Mouse (Mus musculus) midbrain, embryonic 10.5 days (tissue): ENCODE measurements around the gene Mkrn2os. TPM values are rescaled to one million over a fixed set of nuclear protein-coding genes. Genes with fewer than 3 reads are reported as not detected.
"Not testable (repeated sequence)": the region's sequence is repeated elsewhere in the genome, so short reads cannot be mapped to it uniquely, and the experiment has no call there.

ENCODE experiments used
- DNase-seq: peaks from one replicate; pipeline ENCODE4 v3.0.0-alpha.2; 2017; ENCODE audit warnings: low spot score
- H3K27ac ChIP-seq: fragments of 300-500 bp; sonication (generic); replicated peaks from 2 replicates; pipeline ENCODE4 v1.5.1; 2016; ENCODE audit warnings: mild to moderate bottlenecking
- H3K27me3 ChIP-seq: fragments of 300-500 bp; sonication (generic); 2 replicates; pipeline ENCODE4 v1.6.1; 2016; ENCODE audit warnings: low read depth, mild to moderate bottlenecking; ENCODE audit not compliant: poor library complexity, severe bottlenecking
- H3K36me3 ChIP-seq: fragments of 300-500 bp; sonication (generic); 2 replicates; pipeline ENCODE4 v1.6.1; 2016; ENCODE audit warnings: mild to moderate bottlenecking, moderate library complexity
- H3K4me1 ChIP-seq: fragments of 300-500 bp; sonication (generic); 2 replicates; pipeline ENCODE4 v1.6.1; 2016
- H3K4me3 ChIP-seq: fragments of 300-500 bp; sonication (generic); 2 replicates; pipeline ENCODE4 v1.5.1; 2016; ENCODE audit warnings: mild to moderate bottlenecking, moderate library complexity
- H3K9me3 ChIP-seq: fragments of 300-500 bp; sonication (generic); replicated peaks from 2 replicates; pipeline ENCODE4 v1.6.1; 2016; ENCODE audit warnings: mild to moderate bottlenecking
- WGBS: fragments of 180-500 bp; shearing (Covaris S2); methylation state at CpG from one replicate; pipeline ENCODE4 v1.1.7; 2016; 5-methylcytosine and 5-hydroxymethylcytosine counted together
- polyA plus RNA-seq: library from polyadenylated mRNA; unstranded; fragments of >200 nt; fragmentation: Nextera tagmentation; extraction: Ambion mirVana; gene quantifications from 2 replicates; pipeline ENCODE4 v1.2.1, GENCODE M21; 2016

The Mkrn2os gene
- polyA plus RNA-seq: 0.10 and 0.15 TPM in 2 replicates

- no peak for DNase-seq
- no peaks in the 10 kb centered on the region for H3K36me3 ChIP-seq
- no peak within 1 kb of the TSS for H3K4me3 ChIP-seq
- no peaks in the 10 kb centered on the region for H3K4me1 ChIP-seq
- H3K9me3 ChIP-seq: no peaks in the 10 kb centered on the region
- WGBS: 73% methylated on average over 5 of the region's 5 CpGs
- no peak within 1 kb of the TSS for H3K27ac ChIP-seq
- H3K27me3 ChIP-seq: no peaks in the 10 kb centered on the region
Measured at GRCm38 (mm10) chr6:115592458-115592857, at the start of gene Mkrn2os. Gene Mkrn2os (minus strand): TSS chr6:115592576.

GRCm38 (mm10) chr6:115638188-115638587 lies 45.8 kb upstream of the Mkrn2os start:
- H3K4me3 ChIP-seq, DNase-seq, H3K4me1 ChIP-seq, H3K9me3 ChIP-seq, H3K27me3 ChIP-seq, H3K27ac ChIP-seq: not testable (repeated sequence)
- 97% methylated on average over 7 of the region's 7 CpGs for WGBS
- peaks cover 92% of the 10 kb centered on the region for H3K36me3 ChIP-seq

GRCm38 (mm10) chr6:115634015-115634414 lies 41.6 kb upstream of the Mkrn2os start:
- DNase-seq: no peak
- Histone ChIP-seq H3K4me3 (no peak overlapping the region), H3K27ac (no peak overlapping the region), H3K36me3 (peaks cover 99% of the 10 kb centered on the region), H3K27me3 (no peaks in the 10 kb centered on the region), H3K9me3 (no peaks in the 10 kb centered on the region), H3K4me1 (no peaks in the 10 kb centered on the region)
- WGBS: 96% methylated on average over 2 of the region's 2 CpGs

- Histone ChIP-seq H3K4me1 (no peaks in the 10 kb centered on the region), H3K4me3 (no peak overlapping the region), H3K27ac (no peak overlapping the region), H3K27me3 (no peaks in the 10 kb centered on the region), H3K36me3 (peaks cover 100% of the 10 kb centered on the region), H3K9me3 (no peaks in the 10 kb centered on the region)
- DNase-seq: no peak
- 88% methylated on average over 3 of the region's 3 CpGs for WGBS
Measured at GRCm38 (mm10) chr6:115631056-115631795, 38.9 kb upstream of the Mkrn2os start.

- H3K4me3 ChIP-seq: no peak overlapping the region
- no peaks in the 10 kb centered on the region for H3K4me1 ChIP-seq
- H3K36me3 ChIP-seq: peaks cover 100% of the 10 kb centered on the region
- no peak for DNase-seq
- H3K27ac ChIP-seq: no peak overlapping the region
- H3K27me3 ChIP-seq: no peaks in the 10 kb centered on the region
- 92% methylated on average over 5 of the region's 5 CpGs for WGBS
- H3K9me3 ChIP-seq: no peaks in the 10 kb centered on the region
Measured at GRCm38 (mm10) chr6:115626121-115626520, 33.7 kb upstream of the Mkrn2os start.

GRCm38 (mm10) chr6:115620942-115621341 lies 28.6 kb upstream of the Mkrn2os start:
- H3K27me3 ChIP-seq: no peaks in the 10 kb centered on the region
- no peak for DNase-seq
- 95% methylated on average over 1 of the region's 1 CpGs for WGBS
- no peaks in the 10 kb centered on the region for H3K4me1 ChIP-seq
- H3K36me3 ChIP-seq: peaks cover 100% of the 10 kb centered on the region
- H3K9me3 ChIP-seq: no peaks in the 10 kb centered on the region
- no peak overlapping the region for H3K4me3 ChIP-seq
- H3K27ac ChIP-seq: no peak overlapping the region

- no peak for DNase-seq
- peaks cover 100% of the 10 kb centered on the region for H3K36me3 ChIP-seq
- H3K4me3 ChIP-seq: no peak overlapping the region
- WGBS: 85% methylated on average over 10 of the region's 10 CpGs
- H3K4me1 ChIP-seq: no peaks in the 10 kb centered on the region
- H3K27me3 ChIP-seq: no peaks in the 10 kb centered on the region
- no peak overlapping the region for H3K27ac ChIP-seq
- H3K9me3 ChIP-seq: no peaks in the 10 kb centered on the region
Measured at GRCm38 (mm10) chr6:115619818-115620217, 27.4 kb upstream of the Mkrn2os start.

- Histone ChIP-seq H3K27ac (no peak overlapping the region), H3K9me3 (no peaks in the 10 kb centered on the region), H3K36me3 (peaks cover 100% of the 10 kb centered on the region), H3K4me1 (no peaks in the 10 kb centered on the region), H3K4me3 (no peak overlapping the region), H3K27me3 (no peaks in the 10 kb centered on the region)
- 92% methylated on average over 3 of the region's 3 CpGs for WGBS
- DNase-seq: no peak
Measured at GRCm38 (mm10) chr6:115615983-115616382, 23.6 kb upstream of the Mkrn2os start.

GRCm38 (mm10) chr6:115613793-115614192 lies 21.4 kb upstream of the Mkrn2os start:
- no peak for DNase-seq
- no peak overlapping the region for H3K4me3 ChIP-seq
- no peaks in the 10 kb centered on the region for H3K4me1 ChIP-seq
- H3K36me3 ChIP-seq: peaks cover 94% of the 10 kb centered on the region
- no peaks in the 10 kb centered on the region for H3K27me3 ChIP-seq
- H3K9me3 ChIP-seq: no peaks in the 10 kb centered on the region
- no peak overlapping the region for H3K27ac ChIP-seq

- WGBS: 94% methylated on average over 5 of the region's 5 CpGs
- Histone ChIP-seq H3K4me1 (peaks cover 8% of the 10 kb centered on the region; the same call in 1 of the 2 replicates), H3K9me3 (no peaks in the 10 kb centered on the region), H3K36me3 (peaks cover 60% of the 10 kb centered on the region), H3K4me3 (no peak overlapping the region), H3K27me3 (no peaks in the 10 kb centered on the region), H3K27ac (no peak overlapping the region)
- DNase-seq: no peak
Measured at GRCm38 (mm10) chr6:115610301-115610700, 17.9 kb upstream of the Mkrn2os start.

GRCm38 (mm10) chr6:115609121-115609520 lies 16.7 kb upstream of the Mkrn2os start:
- Histone ChIP-seq H3K27me3 (no peaks in the 10 kb centered on the region), H3K4me3 (no peak overlapping the region), H3K9me3 (no peaks in the 10 kb centered on the region), H3K4me1 (peaks cover 8% of the 10 kb centered on the region; the same call in 1 of the 2 replicates), H3K36me3 (peaks cover 48% of the 10 kb centered on the region), H3K27ac (no peak overlapping the region)
- WGBS: 63% methylated on average over 3 of the region's 3 CpGs
- peak; percentile 31 for DNase-seq

- Histone ChIP-seq H3K27ac (no peak overlapping the region), H3K9me3 (no peaks in the 10 kb centered on the region), H3K36me3 (peaks cover 31% of the 10 kb centered on the region), H3K4me3 (no peak overlapping the region), H3K4me1 (peaks cover 17% of the 10 kb centered on the region), H3K27me3 (no peaks in the 10 kb centered on the region)
- WGBS: 84% methylated on average over 4 of the region's 4 CpGs
- no peak for DNase-seq
Measured at GRCm38 (mm10) chr6:115607429-115607828, 15.1 kb upstream of the Mkrn2os start.

- Histone ChIP-seq H3K9me3 (no peaks in the 10 kb centered on the region), H3K27me3 (no peaks in the 10 kb centered on the region), H3K4me3 (no peak overlapping the region), H3K27ac (no peak overlapping the region), H3K36me3 (peaks cover 21% of the 10 kb centered on the region), H3K4me1 (peaks cover 20% of the 10 kb centered on the region)
- 78% methylated on average over 1 of the region's 1 CpGs for WGBS
- DNase-seq: no peak
Measured at GRCm38 (mm10) chr6:115606461-115606860, 14.1 kb upstream of the Mkrn2os start.
